In genomic region chr7:80605557-80605930, GRCm38 (mm10) we compare ENCODE assay signal across 21 mouse cellular contexts.
DNase-seq lines count a peak whose midpoint lies in the region; ATAC-seq lines count a peak whose summit lies in the region.
"Had no signal": no experiment of that assay in that cellular context is flagged by ENCODE, and none has a peak within 500 bp of the region (broad histone marks: within the 10 kb centered on the region; RNA-seq: fewer than 3 reads in every experiment).

No protein-coding gene starts in this region.

- peaks cover 24% of the 10 kb centered on the region for H3K4me1 ChIP-seq in hindbrain, embryonic 10.5 days (replicated peaks)
- H3K4me1 ChIP-seq in hindbrain, embryonic 16.5 days (ENCODE audit: control insufficient read depth, insufficient read depth, low read depth, low read length), result no peaks in the 10 kb centered on the region
- H3K4me1 ChIP-seq in midbrain, embryonic 11.5 days (ENCODE audit: control insufficient read depth, insufficient read depth, low read length), result peaks cover 4% of the 10 kb centered on the region
- H3K4me1 ChIP-seq in midbrain, embryonic 14.5 days (ENCODE audit: control insufficient read depth, insufficient read depth, low read length), result no peaks in the 10 kb centered on the region
- H3K4me1 ChIP-seq in embryonic facial prominence, embryonic 11.5 days (ENCODE audit: control insufficient read depth, insufficient read depth, low read length), result no peaks in the 10 kb centered on the region

- H3K27me3 ChIP-seq in hindbrain, embryonic 10.5 days (ENCODE audit: insufficient read depth, poor library complexity, severe bottlenecking), result no peaks in the 10 kb centered on the region
- no peaks in the 10 kb centered on the region for H3K27me3 ChIP-seq in hindbrain, embryonic 16.5 days (replicated peaks; ENCODE audit: control insufficient read depth, insufficient read depth, low read length)
- H3K27me3 ChIP-seq in midbrain, embryonic 11.5 days (ENCODE audit: control insufficient read depth, insufficient read depth, low read length), result no peaks in the 10 kb centered on the region
- no peaks in the 10 kb centered on the region for H3K27me3 ChIP-seq in midbrain, embryonic 14.5 days (ENCODE audit: control insufficient read depth, insufficient read depth, low read length)
- no peaks in the 10 kb centered on the region for H3K27me3 ChIP-seq in embryonic facial prominence, embryonic 11.5 days (ENCODE audit: control insufficient read depth, insufficient read depth, low read length)
- H3K27me3 ChIP-seq: intestine, embryonic 15.5 days; megakaryocyte, embryonic 14.5 days had no signal

- no peak overlapping the region for H3K4me3 ChIP-seq in hindbrain, embryonic 10.5 days
- H3K4me3 ChIP-seq in hindbrain, embryonic 16.5 days (ENCODE audit: low read length), result no peak overlapping the region
- no peak overlapping the region for H3K4me3 ChIP-seq in midbrain, embryonic 11.5 days (ENCODE audit: low read depth, low read length)
- H3K4me3 ChIP-seq in midbrain, embryonic 14.5 days (replicated peaks; ENCODE audit: low read depth, low read length), result no peak overlapping the region
- H3K4me3 ChIP-seq in embryonic facial prominence, embryonic 11.5 days (ENCODE audit: low read depth, low read length), result no peak overlapping the region
- H3K4me3 ChIP-seq: heart, adult 2 months; intestine, embryonic 15.5 days; layer of hippocampus, adult 2 months; megakaryocyte, embryonic 14.5 days; myocyte had no signal

- no peak for DNase-seq in hindbrain, embryonic 10.5 days (ENCODE audit: low spot score)
- peak; percentile 81 for DNase-seq in midbrain, embryonic 11.5 days (ENCODE audit: low spot score, missing footprints)
- no peak for DNase-seq in midbrain, embryonic 14.5 days
- peak; percentile 32 for DNase-seq in R1 (ENCODE audit: low read depth, low spot score)
- DNase-seq in embryonic facial prominence, embryonic 11.5 days (ENCODE audit: low spot score), result peak; percentile 41
- no peak for DNase-seq in left cerebral cortex, postnatal 14 days (ENCODE audit: low spot score in 2 of 2)
- DNase-seq: cerebellum, adult 11-12 months; forebrain, postnatal 0 days; gastrocnemius, postnatal 10 days; left cerebral cortex, postnatal 4 days; thymus, postnatal 14 days had no signal

- H3K36me3 ChIP-seq in hindbrain, embryonic 10.5 days, result 0 out of 2 replicates have a peak, but pooled peaks cover 8% of the 10 kb centered on the region
- H3K36me3 ChIP-seq in hindbrain, embryonic 16.5 days (ENCODE audit: control insufficient read depth, insufficient read depth, low read length), result peaks cover 9% of the 10 kb centered on the region
- H3K36me3 ChIP-seq in midbrain, embryonic 11.5 days (ENCODE audit: control insufficient read depth, insufficient read depth, low read length), result no peaks in the 10 kb centered on the region
- H3K36me3 ChIP-seq in midbrain, embryonic 14.5 days (ENCODE audit: control insufficient read depth, insufficient read depth, low read length), result peaks cover 11% of the 10 kb centered on the region
- H3K36me3 ChIP-seq in embryonic facial prominence, embryonic 11.5 days (replicated peaks; ENCODE audit: control insufficient read depth, insufficient read depth, low read depth, low read length), result no peaks in the 10 kb centered on the region
- H3K36me3 ChIP-seq: intestine, embryonic 15.5 days had no signal

- intact Hi-C loops in left cerebral cortex, postnatal 14 days (cut with DNase I), result loop anchor here (5.0 kb wide), 1 partner anchor 82 kb away; the partner anchor contains the start of gene Crtc3

- H3K9me3 ChIP-seq in hindbrain, embryonic 10.5 days, result no peaks in the 10 kb centered on the region
- no peaks in the 10 kb centered on the region for H3K9me3 ChIP-seq in hindbrain, embryonic 16.5 days (ENCODE audit: control insufficient read depth, low read length)
- H3K9me3 ChIP-seq in midbrain, embryonic 11.5 days (ENCODE audit: control insufficient read depth, low read length), result no peaks in the 10 kb centered on the region
- no peaks in the 10 kb centered on the region for H3K9me3 ChIP-seq in midbrain, embryonic 14.5 days (ENCODE audit: control insufficient read depth, low read length)
- H3K9me3 ChIP-seq in embryonic facial prominence, embryonic 11.5 days (replicated peaks; ENCODE audit: control insufficient read depth, low read length), result no peaks in the 10 kb centered on the region
- H3K9me3 ChIP-seq: G1E; intestine, embryonic 15.5 days; megakaryocyte, embryonic 14.5 days had no signal

- WGBS in hindbrain, embryonic 10.5 days, result 13% methylated on average over 10 of the region's 10 CpGs
- WGBS in hindbrain, embryonic 16.5 days, result 15% methylated on average over 10 of the region's 10 CpGs
- 11% methylated on average over 9 of the region's 10 CpGs for WGBS in midbrain, embryonic 11.5 days
- WGBS in midbrain, embryonic 14.5 days, result 8% methylated on average over 10 of the region's 10 CpGs
- 6% methylated on average over 10 of the region's 10 CpGs for WGBS in embryonic facial prominence, embryonic 11.5 days

- no peak overlapping the region for H3K9ac ChIP-seq in hindbrain, embryonic 16.5 days (ENCODE audit: low read depth, low read length)
- H3K9ac ChIP-seq in midbrain, embryonic 11.5 days (ENCODE audit: low read length), result no peak overlapping the region
- H3K9ac ChIP-seq in midbrain, embryonic 14.5 days (replicated peaks; ENCODE audit: low read length), result no peak overlapping the region
- H3K9ac ChIP-seq in embryonic facial prominence, embryonic 11.5 days (replicated peaks; ENCODE audit: low read length), result no peak overlapping the region
- H3K9ac ChIP-seq: forebrain, postnatal 0 days; intestine, embryonic 15.5 days; liver, embryonic 14.5 days had no signal

- no peak for ATAC-seq in hindbrain, embryonic 16.5 days
- ATAC-seq in midbrain, embryonic 11.5 days (ENCODE audit: low FRiP score), result no peak
- no peak for ATAC-seq in midbrain, embryonic 14.5 days (ENCODE audit: low FRiP score, low TSS enrichment)
- no peak for ATAC-seq in embryonic facial prominence, embryonic 11.5 days (replicated peaks; ENCODE audit: insufficient number of reproducible peaks, low FRiP score, low TSS enrichment, low read depth)
- no peak for ATAC-seq in frontal cortex, adult (ENCODE audit: low TSS enrichment)
- ATAC-seq: intestine, embryonic 15.5 days had no signal

- no peak overlapping the region for H3K4me2 ChIP-seq in hindbrain, embryonic 16.5 days (ENCODE audit: low read length)
- no peak overlapping the region for H3K4me2 ChIP-seq in midbrain, embryonic 11.5 days
- no peak overlapping the region for H3K4me2 ChIP-seq in midbrain, embryonic 14.5 days (ENCODE audit: low read length)
- no peak overlapping the region for H3K4me2 ChIP-seq in embryonic facial prominence, embryonic 11.5 days (ENCODE audit: low read depth, low read length)
- H3K4me2 ChIP-seq: intestine, embryonic 15.5 days had no signal

- peak overlapping the region; percentile 23; the same call in 1 of the 2 replicates for H3K27ac ChIP-seq in hindbrain, embryonic 10.5 days
- H3K27ac ChIP-seq in hindbrain, embryonic 16.5 days (ENCODE audit: low read depth, low read length), result no peak overlapping the region
- no peak overlapping the region for H3K27ac ChIP-seq in midbrain, embryonic 11.5 days (ENCODE audit: low read depth, low read length)
- H3K27ac ChIP-seq in midbrain, embryonic 14.5 days (replicated peaks; ENCODE audit: low read depth, low read length), result no peak overlapping the region
- H3K27ac ChIP-seq in embryonic facial prominence, embryonic 11.5 days (replicated peaks; ENCODE audit: low read depth, low read length), result no peak overlapping the region
- H3K27ac ChIP-seq: heart, adult 2 months; intestine, embryonic 15.5 days; kidney, postnatal 0 days; layer of hippocampus, adult 2 months; liver, embryonic 14.5 days had no signal

Comparison
In these comparisons a context has a peak if more than half of its experiments do, and no peak if none do; other contexts are left out.
1. DNase-seq: peak in midbrain, embryonic 11.5 days (single experiment), R1 (single experiment) and embryonic facial prominence, embryonic 11.5 days (single experiment); none in hindbrain, embryonic 10.5 days (single experiment), midbrain, embryonic 14.5 days (single experiment) and left cerebral cortex, postnatal 14 days (0 of 2).